Mouse (Mus musculus) testis, adult 2 months (tissue): Measurements from ENCODE around the gene Tm9sf3. TPM values are rescaled to one million over a fixed set of nuclear protein-coding genes. Genes with fewer than 3 reads are reported as not detected.

ENCODE experiments used
- H3K27ac ChIP-seq: fragments of 200-500 bp; 2 replicates; pipeline ENCODE4 v1.5.1; 2012; ENCODE audit warnings: low read depth, low read length; ENCODE audit not compliant: control insufficient read depth, insufficient read depth
- H3K27me3 ChIP-seq: fragments of 200-500 bp; 2 replicates; pipeline ENCODE4 v1.6.1; 2012; ENCODE audit warnings: mild to moderate bottlenecking, low read length, moderate library complexity; ENCODE audit not compliant: control insufficient read depth, insufficient read depth
- H3K36me3 ChIP-seq: fragments of 200-500 bp; 2 replicates; pipeline ENCODE4 v1.6.1; 2012; ENCODE audit warnings: mild to moderate bottlenecking, low read length; ENCODE audit not compliant: control insufficient read depth, insufficient read depth
- H3K4me1 ChIP-seq: fragments of 200-500 bp; 2 replicates; pipeline ENCODE4 v1.6.1; 2012; ENCODE audit warnings: low read length; ENCODE audit not compliant: control insufficient read depth, insufficient read depth
- H3K4me3 ChIP-seq: fragments of 200-500 bp; 2 replicates; pipeline ENCODE4 v1.5.1; 2012; ENCODE audit warnings: low read depth, mild to moderate bottlenecking, low read length, moderate library complexity, mixed read lengths; ENCODE audit not compliant: control insufficient read depth
- CTCF ChIP-seq: fragments of 200-500 bp; IDR thresholded peaks from 2 replicates; pipeline ENCODE4 v1.5.1; 2012; ENCODE audit warnings: low read depth, mild to moderate bottlenecking, inconsistent platforms, low read length, moderate library complexity; ENCODE audit not compliant: control insufficient read depth, insufficient read depth, insufficient replicate concordance
- POLR2A ChIP-seq: fragments of 200-500 bp; IDR thresholded peaks from 2 replicates; pipeline ENCODE4 v1.6.1; 2012; ENCODE audit warnings: low read depth, mild to moderate bottlenecking, inconsistent platforms, low read length, moderate library complexity; ENCODE audit not compliant: control insufficient read depth
- polyA plus RNA-seq: library from polyadenylated mRNA; depleted of rRNA; stranded (reverse); fragments of >200 nt; gene quantifications from 2 replicates; pipeline ENCODE4 v1.2.3, GENCODE M21; 2012

Tm9sf3 gene
- polyA plus RNA-seq, 1 experiment: 40.4 TPM

DNA sequence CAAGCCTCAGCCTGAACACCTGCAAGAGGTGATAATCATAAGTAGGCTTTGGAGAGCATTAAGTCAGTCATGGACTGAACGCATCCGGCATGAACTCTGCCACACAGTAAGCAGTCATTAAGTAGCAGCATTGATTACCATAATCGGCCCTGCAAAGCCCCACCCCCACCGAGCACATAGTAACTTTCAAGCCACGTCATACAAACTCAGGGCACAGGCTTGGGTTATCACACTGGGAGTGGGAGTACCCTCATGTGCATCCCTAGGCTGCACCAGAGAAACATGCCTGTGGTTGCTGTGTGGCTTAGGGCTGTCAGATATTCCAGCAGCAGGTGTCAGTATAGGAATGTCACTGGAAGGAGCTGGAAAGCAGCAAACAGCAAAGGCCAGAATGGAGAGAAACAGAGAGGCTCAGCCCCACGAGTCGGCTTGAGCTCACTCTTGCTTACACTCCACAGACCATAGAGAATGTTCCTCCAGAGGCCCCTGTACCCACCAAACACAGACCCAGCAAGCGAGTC lies 16.0 kb upstream of the Tm9sf3 start:
- Histone ChIP-seq H3K27ac (no peak overlapping the region), H3K4me3 (no peak overlapping the region), H3K27me3 (no peaks in the 10 kb centered on the region), H3K4me1 (no peaks in the 10 kb centered on the region), H3K36me3 (no peaks in the 10 kb centered on the region)
- TF ChIP-seq POLR2A (no peak), CTCF (no peak)

DNA sequence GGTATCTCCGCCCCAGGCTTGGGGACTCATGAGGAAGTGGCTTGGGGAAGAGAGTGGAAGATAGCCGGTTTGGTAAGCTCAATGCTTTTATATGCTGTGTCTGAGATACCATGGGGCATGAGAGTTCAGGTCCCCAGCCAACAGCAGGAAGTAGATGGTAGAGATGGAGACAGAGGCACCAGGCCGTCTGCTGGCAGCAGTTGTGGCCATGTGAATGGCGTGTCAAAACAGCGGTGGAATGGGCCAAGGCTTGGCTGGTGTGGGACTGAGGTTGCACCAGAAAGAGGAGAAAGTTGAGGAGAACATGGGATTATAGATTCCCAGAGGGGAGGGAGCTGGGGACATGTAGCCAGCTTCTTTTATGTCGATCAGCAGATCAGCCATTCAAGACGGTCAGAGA lies 14.8 kb upstream of the Tm9sf3 start:
- Histone ChIP-seq H3K27me3 (no peaks in the 10 kb centered on the region), H3K4me1 (no peaks in the 10 kb centered on the region), H3K27ac (no peak overlapping the region), H3K36me3 (no peaks in the 10 kb centered on the region), H3K4me3 (no peak overlapping the region)
- no peak for TF ChIP-seq POLR2A
- no peak for TF ChIP-seq CTCF

GRCm38 (mm10) chr19:41275588-41275987 lies 11.8 kb upstream of the Tm9sf3 start:
- no peaks in the 10 kb centered on the region for H3K4me1 ChIP-seq
- H3K36me3 ChIP-seq: no peaks in the 10 kb centered on the region
- H3K27me3 ChIP-seq: no peaks in the 10 kb centered on the region
- no peak overlapping the region for H3K4me3 ChIP-seq
- H3K27ac ChIP-seq: no peak overlapping the region
- TF ChIP-seq CTCF (no peak), POLR2A (no peak)

DNA sequence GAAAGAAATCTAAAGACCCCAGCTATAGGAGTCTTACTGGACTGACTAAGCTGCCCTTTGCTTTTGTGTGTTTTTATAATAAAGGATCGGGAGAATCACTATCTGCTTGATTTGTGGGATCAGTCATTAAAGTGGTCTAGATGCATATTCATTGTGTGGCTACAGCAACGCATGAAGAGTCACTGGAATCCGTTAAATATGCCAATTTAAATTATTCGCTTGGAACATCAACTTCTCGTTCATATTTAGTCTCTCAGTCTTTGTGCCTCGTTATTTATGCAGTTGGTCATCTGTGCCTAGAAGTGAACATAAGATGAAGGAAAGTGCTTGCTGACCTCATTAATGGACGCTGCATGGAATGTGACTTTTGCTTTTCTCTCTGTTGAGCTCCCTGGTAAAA lies 7.1 kb upstream of the Tm9sf3 start:
- TF ChIP-seq POLR2A (no peak), CTCF (no peak)
- no peaks in the 10 kb centered on the region for H3K27me3 ChIP-seq
- no peak overlapping the region for H3K27ac ChIP-seq
- H3K4me3 ChIP-seq: no peak overlapping the region
- no peaks in the 10 kb centered on the region for H3K4me1 ChIP-seq
- no peaks in the 10 kb centered on the region for H3K36me3 ChIP-seq

DNA sequence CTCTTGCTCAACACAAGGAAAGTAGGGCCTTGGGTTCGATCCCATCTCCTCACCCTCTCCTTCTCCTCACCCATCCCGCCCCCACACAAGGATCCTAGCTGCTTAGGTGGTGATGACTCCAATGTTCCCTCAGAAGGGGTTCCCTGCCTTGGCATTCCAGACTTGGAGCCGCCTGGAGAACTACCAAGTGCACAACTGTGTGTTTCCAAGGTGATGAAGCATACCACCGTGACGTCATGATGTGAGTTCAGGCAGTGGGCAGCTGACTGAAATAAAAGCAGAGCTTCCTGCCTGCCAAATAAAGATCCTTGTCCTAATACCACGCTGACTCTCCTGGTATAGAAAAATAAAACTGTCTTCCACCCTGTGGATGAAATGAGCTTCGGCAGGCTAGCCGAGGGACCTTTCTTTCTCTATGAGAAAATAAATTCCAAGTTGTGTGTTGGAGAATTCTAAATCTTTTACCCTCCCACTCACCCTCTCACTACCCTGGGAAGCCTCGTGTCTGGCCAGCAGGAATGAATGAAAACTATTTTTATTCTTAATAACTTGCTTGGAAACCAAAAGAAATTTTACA lies 6.4 kb upstream of the Tm9sf3 start:
- no peaks in the 10 kb centered on the region for H3K4me1 ChIP-seq
- no peaks in the 10 kb centered on the region for H3K36me3 ChIP-seq
- TF ChIP-seq POLR2A: no peak
- TF ChIP-seq CTCF: no peak
- H3K27ac ChIP-seq: no peak overlapping the region
- no peaks in the 10 kb centered on the region for H3K27me3 ChIP-seq
- no peak overlapping the region for H3K4me3 ChIP-seq

DNA sequence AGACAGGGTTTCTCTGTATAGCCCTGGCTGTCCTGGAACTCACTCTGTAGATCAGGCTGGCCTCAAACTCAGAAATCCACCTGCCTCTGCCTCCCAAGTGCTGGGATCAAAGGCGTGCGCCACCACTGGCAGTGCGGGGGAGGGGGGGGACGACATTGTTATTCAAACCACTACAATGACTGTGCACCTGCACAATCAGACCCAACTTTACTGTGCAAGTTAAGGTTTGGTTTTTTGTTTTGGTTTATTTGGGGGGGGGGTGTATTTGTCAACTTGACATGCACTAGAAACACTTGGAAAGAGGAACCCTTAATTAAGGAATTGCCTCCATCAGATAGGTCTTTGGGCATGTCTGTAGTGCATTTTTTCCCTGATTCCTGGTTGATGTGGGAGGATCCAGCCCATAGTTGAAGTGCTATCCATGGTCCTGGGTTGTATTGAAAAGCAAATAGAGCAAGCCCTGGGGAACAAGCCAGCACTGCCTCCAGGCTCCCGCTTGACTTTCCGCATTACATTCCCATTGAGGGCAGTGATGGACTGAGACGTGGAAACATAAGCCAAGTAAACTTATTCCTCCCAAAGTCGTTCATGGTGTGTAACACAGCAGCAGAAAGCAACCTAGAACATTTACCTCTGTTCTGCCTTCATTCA lies 2.6 kb upstream of the Tm9sf3 start:
- H3K27ac ChIP-seq: no peak overlapping the region
- peaks cover 3% of the 10 kb centered on the region for H3K4me1 ChIP-seq
- H3K27me3 ChIP-seq: no peaks in the 10 kb centered on the region
- H3K4me3 ChIP-seq: no peak overlapping the region
- no peaks in the 10 kb centered on the region for H3K36me3 ChIP-seq
- TF ChIP-seq CTCF (no peak), POLR2A (no peak)

- Histone ChIP-seq H3K4me3 (peak overlapping the region; percentile 94), H3K4me1 (peaks cover 3% of the 10 kb centered on the region), H3K27ac (peak overlapping the region; percentile 91), H3K36me3 (no peaks in the 10 kb centered on the region), H3K27me3 (no peaks in the 10 kb centered on the region)
- no peak for TF ChIP-seq CTCF
- no peak for TF ChIP-seq POLR2A
Observed at GRCm38 (mm10) chr19:41264331-41264799, 568 bp upstream of the Tm9sf3 start.
